Mouse (Mus musculus) c-Kit-positive CD71-positive TER-119-negative erythroid progenitor cells, embryonic 14.5 days (primary cell): ENCODE measurements around the gene 4930562C15Rik.
"Not testable (repeated sequence)": the region's sequence is repeated elsewhere in the genome, so short reads cannot be mapped to it uniquely, and the experiment has no call there.

ENCODE experiments used
- DNase-seq: peaks from one replicate; pipeline ENCODE4 v3.0.0-alpha.2; 2013; ENCODE audit warnings: low read depth

The 4930562C15Rik gene

GRCm38 (mm10) chr16:4835191-4835590 lies at the start of gene 4930562C15Rik:
TSS of gene 4930562C15Rik (plus strand) at chr16:4835416.
- DNase-seq, result no peak

- no peak for DNase-seq
Observed at GRCm38 (mm10) chr16:4785706-4786105, 49.5 kb upstream of the 4930562C15Rik start.

GRCm38 (mm10) chr16:4788176-4788575 lies 47.0 kb upstream of the 4930562C15Rik start:
- DNase-seq, result no peak

- DNase-seq, result no peak
Observed at GRCm38 (mm10) chr16:4789311-4789768, 45.9 kb upstream of the 4930562C15Rik start.

- DNase-seq, result peak; percentile 82
Observed at GRCm38 (mm10) chr16:4789810-4790559, 45.2 kb upstream of the 4930562C15Rik start, which contains the start of gene Cdip1. TSS of gene Cdip1 (minus strand) at chr16:4790292.

- DNase-seq, result no peak
Observed at GRCm38 (mm10) chr16:4791332-4791731, 43.9 kb upstream of the 4930562C15Rik start.

- DNase-seq, result no peak
Observed at GRCm38 (mm10) chr16:4796631-4797030, 38.6 kb upstream of the 4930562C15Rik start.

- DNase-seq, result no peak
Observed at GRCm38 (mm10) chr16:4818349-4818748, 16.9 kb upstream of the 4930562C15Rik start.

- DNase-seq, result not testable (repeated sequence)
Observed at GRCm38 (mm10) chr16:4824466-4824865, 10.8 kb upstream of the 4930562C15Rik start.

GRCm38 (mm10) chr16:4827639-4828038 lies 7.6 kb upstream of the 4930562C15Rik start:
- no peak for DNase-seq

- DNase-seq, result no peak
Observed at GRCm38 (mm10) chr16:4829271-4829900, 5.8 kb upstream of the 4930562C15Rik start.

- peak; percentile 33 for DNase-seq
Observed at GRCm38 (mm10) chr16:4831650-4832419, 3.4 kb upstream of the 4930562C15Rik start.

GRCm38 (mm10) chr16:4833858-4834257 lies 1.4 kb upstream of the 4930562C15Rik start:
- DNase-seq, result no peak

GRCm38 (mm10) chr16:4837631-4838030 lies 2.4 kb downstream of the 4930562C15Rik start:
- no peak for DNase-seq

GRCm38 (mm10) chr16:4839552-4839951 lies 4.3 kb downstream of the 4930562C15Rik start:
- no peak for DNase-seq

GRCm38 (mm10) chr16:4840231-4840630 lies 5.0 kb downstream of the 4930562C15Rik start:
- DNase-seq, result no peak

- DNase-seq, result no peak
Observed at GRCm38 (mm10) chr16:4847041-4847440, 11.8 kb downstream of the 4930562C15Rik start.

GRCm38 (mm10) chr16:4848090-4848489 lies 12.9 kb downstream of the 4930562C15Rik start:
- DNase-seq, result no peak

GRCm38 (mm10) chr16:4850361-4850760 lies 15.1 kb downstream of the 4930562C15Rik start:
- no peak for DNase-seq

- no peak for DNase-seq
Observed at GRCm38 (mm10) chr16:4850938-4851628, 15.9 kb downstream of the 4930562C15Rik start.

- DNase-seq, result no peak
Observed at GRCm38 (mm10) chr16:4855046-4855650, 19.9 kb downstream of the 4930562C15Rik start.
